9 mouse cellular contexts compared by ENCODE assay signal in genomic region chr11:98954801-98955706, GRCm38 (mm10). TPM values are rescaled to one million over a fixed set of nuclear protein-coding genes. Genes with fewer than 3 reads are reported as not detected.
DNase-seq lines count a peak whose midpoint lies in the region; ATAC-seq and TF ChIP-seq lines count a peak whose summit lies in the region.
"Had no signal": no experiment of that assay in that cellular context is flagged by ENCODE, and none has a peak within 500 bp of the region (broad histone marks: within the 10 kb centered on the region; RNA-seq: fewer than 3 reads in every experiment).

No protein-coding gene starts in this region.

- H3K4me1 ChIP-seq in cerebellum, adult 2 months (ENCODE audit: control insufficient read depth, insufficient read depth, low read length) = peaks cover 44% of the 10 kb centered on the region
- H3K4me1 ChIP-seq in forebrain, embryonic 14.5 days (ENCODE audit: control insufficient read depth, insufficient read depth, low read length) = peaks cover 31% of the 10 kb centered on the region
- peaks cover 54% of the 10 kb centered on the region for H3K4me1 ChIP-seq in limb, embryonic 14.5 days (ENCODE audit: control insufficient read depth, insufficient read depth, low read length)
- peaks cover 58% of the 10 kb centered on the region for H3K4me1 ChIP-seq in neural tube, embryonic 15.5 days

- peak; percentile 63 for DNase-seq in cerebellum, adult 9-11 months
- no peak for DNase-seq in cerebellum, adult 2 months
- DNase-seq in 3T3-L1 (ENCODE audit: low read depth, low spot score) = peak; percentile 36
- no peak for DNase-seq in forebrain, embryonic 14.5 days (ENCODE audit: low spot score)
- no peak for DNase-seq in limb, embryonic 14.5 days (ENCODE audit: low spot score)
- no peak for DNase-seq in gastrocnemius, adult 18-20 months (ENCODE audit: low spot score)
- DNase-seq in retina, embryonic 14.5 days (ENCODE audit: low spot score) = no peak

- no peaks in the 10 kb centered on the region for H3K36me3 ChIP-seq in forebrain, embryonic 14.5 days (ENCODE audit: control insufficient read depth, insufficient read depth, low read length)
- H3K36me3 ChIP-seq in limb, embryonic 14.5 days (ENCODE audit: control insufficient read depth, insufficient read depth, low read length) = peaks cover 45% of the 10 kb centered on the region
- H3K36me3 ChIP-seq in neural tube, embryonic 15.5 days = 0 out of 2 replicates have a peak, but pooled peaks cover 4% of the 10 kb centered on the region

- no peaks in the 10 kb centered on the region for H3K9me3 ChIP-seq in forebrain, embryonic 14.5 days (replicated peaks; ENCODE audit: control insufficient read depth, low read length)
- H3K9me3 ChIP-seq in limb, embryonic 14.5 days (ENCODE audit: control insufficient read depth, low read length) = no peaks in the 10 kb centered on the region
- no peaks in the 10 kb centered on the region for H3K9me3 ChIP-seq in neural tube, embryonic 15.5 days (replicated peaks)

- H3K27ac ChIP-seq in cerebellum, adult 2 months (ENCODE audit: insufficient read depth, low read length) = no peak overlapping the region
- peak overlapping the region; percentile 6 for H3K27ac ChIP-seq in forebrain, embryonic 14.5 days (ENCODE audit: low read depth, low read length)
- H3K27ac ChIP-seq in limb, embryonic 14.5 days (replicated peaks; ENCODE audit: low read depth, low read length) = 0 out of 2 replicates have a peak overlapping the region, but pooled peaks have one; percentile 9
- peak overlapping the region; percentile 77 for H3K27ac ChIP-seq in neural tube, embryonic 15.5 days (replicated peaks)

- 48% methylated on average over 16 of the region's 17 CpGs for WGBS in cerebellum, adult 2 months
- WGBS in forebrain, embryonic 14.5 days = 21% methylated on average over 15 of the region's 17 CpGs
- 25% methylated on average over 16 of the region's 17 CpGs for WGBS in limb, embryonic 14.5 days
- 10% methylated on average over 15 of the region's 17 CpGs for WGBS in neural tube, embryonic 15.5 days

- TF ChIP-seq POLR2A in cerebellum, adult 2 months (IDR thresholded peaks at IDR 0.05; ENCODE audit: borderline replicate concordance, insufficient read depth, low read length) = no peak
- TF ChIP-seq POLR2A in limb, embryonic 14.5 days (IDR thresholded peaks at IDR 0.05; ENCODE audit: borderline replicate concordance, extremely low read depth, insufficient read depth, insufficient read length) = no peak

- TF ChIP-seq CTCF in cerebellum, adult 2 months (IDR thresholded peaks at IDR 0.05; ENCODE audit: borderline replicate concordance, insufficient read depth, low read depth, low read length) = no peak

- H3K27me3 ChIP-seq in cerebellum, adult 2 months (ENCODE audit: control insufficient read depth, insufficient read depth, low read length) = no peaks in the 10 kb centered on the region
- no peaks in the 10 kb centered on the region for H3K27me3 ChIP-seq in forebrain, embryonic 14.5 days (replicated peaks; ENCODE audit: control insufficient read depth, insufficient read depth, low read length)
- H3K27me3 ChIP-seq in limb, embryonic 14.5 days (ENCODE audit: control insufficient read depth, insufficient read depth, low read length) = no peaks in the 10 kb centered on the region
- H3K27me3 ChIP-seq in neural tube, embryonic 15.5 days (replicated peaks) = no peaks in the 10 kb centered on the region

- H3K4me3 ChIP-seq in cerebellum, adult 2 months (replicated peaks; ENCODE audit: insufficient read depth, low read depth, low read length) = no peak overlapping the region
- H3K4me3 ChIP-seq in forebrain, embryonic 14.5 days (ENCODE audit: low read depth, low read length) = no peak overlapping the region
- H3K4me3 ChIP-seq in limb, embryonic 14.5 days (replicated peaks; ENCODE audit: low read length) = no peak overlapping the region
- no peak overlapping the region for H3K4me3 ChIP-seq in neural tube, embryonic 15.5 days (replicated peaks)

- peak; percentile 47 for ATAC-seq in forebrain, embryonic 14.5 days
- no peak for ATAC-seq in limb, embryonic 14.5 days (ENCODE audit: low FRiP score, low read depth)
- no peak for ATAC-seq in neural tube, embryonic 15.5 days (ENCODE audit: low FRiP score)

- H3K9ac ChIP-seq in forebrain, embryonic 14.5 days (ENCODE audit: low read length) = 0 out of 2 replicates have a peak overlapping the region, but pooled peaks have one; percentile 1
- H3K9ac ChIP-seq in limb, embryonic 14.5 days (ENCODE audit: low read depth, low read length, severe bottlenecking) = no peak overlapping the region
- H3K9ac ChIP-seq in neural tube, embryonic 15.5 days (replicated peaks) = peak overlapping the region; percentile 26

- 0 out of 2 replicates have a peak overlapping the region, but pooled peaks have one; percentile 33 for H3K4me2 ChIP-seq in forebrain, embryonic 14.5 days (ENCODE audit: low read length)
- no peak overlapping the region for H3K4me2 ChIP-seq in limb, embryonic 14.5 days (replicated peaks; ENCODE audit: low read depth, low read length, severe bottlenecking)
- H3K4me2 ChIP-seq in neural tube, embryonic 15.5 days = peak overlapping the region; percentile 34

RNA-seq across cellular contexts. Expression of gene Rara, which starts 27.4 kb away (rescaled TPM):
- 13.5 and 15.4 TPM in 2 replicates for polyA plus RNA-seq in cerebellum, adult 2 months (2012; rRNA removed)
- polyA plus RNA-seq in forebrain, embryonic 14.5 days (2014; fragmentation: Nextera tagmentation; extraction: Ambion mirVana) = 8.2 and 9.8 TPM in 2 replicates
- 39.8 and 57.0 TPM in 2 replicates for polyA plus RNA-seq in limb, embryonic 14.5 days (2012; rRNA removed)
- polyA plus RNA-seq in limb, embryonic 14.5 days (2014; fragmentation: Nextera tagmentation; extraction: Ambion mirVana) = 52.4 and 58.3 TPM in 2 replicates
- polyA plus RNA-seq in neural tube, embryonic 15.5 days (2015; fragmentation: Nextera tagmentation; extraction: Ambion mirVana) = 17.3 and 19.9 TPM in 2 replicates
- 10 to 100 TPM; 12.9 to 13.2 TPM for total RNA-seq in gastrocnemius, adult 18-20 months (2021)

RNA-seq across cellular contexts. Expression of gene Gjd3, which starts 27.8 kb away (rescaled TPM):
- 1.2 and 2.1 TPM in 2 replicates for polyA plus RNA-seq in cerebellum, adult 2 months (2012; rRNA removed)
- 0.27 and 0.28 TPM in 2 replicates for polyA plus RNA-seq in forebrain, embryonic 14.5 days (2014; fragmentation: Nextera tagmentation; extraction: Ambion mirVana)
- polyA plus RNA-seq in limb, embryonic 14.5 days (2012; rRNA removed) = 1.3 and 2.2 TPM in 2 replicates
- 0.41 and 0.45 TPM in 2 replicates for polyA plus RNA-seq in limb, embryonic 14.5 days (2014; fragmentation: Nextera tagmentation; extraction: Ambion mirVana)
- polyA plus RNA-seq in neural tube, embryonic 15.5 days (2015; fragmentation: Nextera tagmentation; extraction: Ambion mirVana) = 2.2 and 3.0 TPM in 2 replicates
- not detected for total RNA-seq in gastrocnemius, adult 18-20 months (2021)
- polyA plus RNA-seq: C2C12 had no signal

RNA-seq across cellular contexts. Expression of gene Cdc6, which starts 47.5 kb away (rescaled TPM):
- polyA plus RNA-seq in cerebellum, adult 2 months (2012; rRNA removed) = 0.30 and 0.36 TPM in 2 replicates
- polyA plus RNA-seq in forebrain, embryonic 14.5 days (2014; fragmentation: Nextera tagmentation; extraction: Ambion mirVana) = 14.1 and 16.4 TPM in 2 replicates
- polyA plus RNA-seq in limb, embryonic 14.5 days (2012; rRNA removed) = 13.1 and 15.6 TPM in 2 replicates
- 25.2 and 25.8 TPM in 2 replicates for polyA plus RNA-seq in limb, embryonic 14.5 days (2014; fragmentation: Nextera tagmentation; extraction: Ambion mirVana)
- polyA plus RNA-seq in neural tube, embryonic 15.5 days (2015; fragmentation: Nextera tagmentation; extraction: Ambion mirVana) = 3.8 and 12.0 TPM in 2 replicates
- total RNA-seq in gastrocnemius, adult 18-20 months (2021) = under 1 TPM; 0.09 to 0.26 TPM

Comparison
In these comparisons a context has a peak if more than half of its experiments do, and no peak if none do; other contexts are left out.
1. DNase-seq: peak in cerebellum, adult 9-11 months (single experiment) and 3T3-L1 (single experiment); none in cerebellum, adult 2 months (0 of 2), forebrain, embryonic 14.5 days (single experiment), limb, embryonic 14.5 days (single experiment), gastrocnemius, adult 18-20 months (single experiment) and retina, embryonic 14.5 days (single experiment).